Mouse (Mus musculus): ENCODE data around the gene Pdzd2.

- no peak for TF ChIP-seq CTCF (IDR thresholded peaks at IDR 0.05; ENCODE audit: borderline replicate concordance, control insufficient read depth, extremely low read depth, insufficient read depth, low read length, poor library complexity)
- TF ChIP-seq POLR2A (IDR thresholded peaks at IDR 0.05; ENCODE audit: control insufficient read depth, extremely low read depth, insufficient read depth, low read length, poor library complexity) = no peak
These were observed 42.1 kb upstream of the Pdzd2 start for GRCm38 (mm10) chr15:12781729-12782326.
